Mouse (Mus musculus) forebrain, embryonic 16.5 days (tissue): Measurements from ENCODE around the gene Kctd7. TPM values are rescaled to one million over a fixed set of nuclear protein-coding genes. Genes with fewer than 3 reads are reported as not detected.

ENCODE experiments used
- ATAC-seq: fragments of 200-750 bp; cut with Nextera tagmentation; 2 replicates; pipeline ENCODE4 v1.8.0; 2017; ENCODE audit warnings: mild to moderate bottlenecking, moderate library complexity
- H3K27ac ChIP-seq: fragments of 300-500 bp; sonication (generic); 2 replicates; pipeline ENCODE4 v1.5.1; 2014; ENCODE audit warnings: low read length, control low read depth
- H3K27me3 ChIP-seq: fragments of 300-500 bp; sonication (generic); replicated peaks from 2 replicates; pipeline ENCODE4 v1.6.1; 2014; ENCODE audit warnings: low read length; ENCODE audit not compliant: control insufficient read depth, insufficient read depth
- H3K36me3 ChIP-seq: fragments of 300-500 bp; sonication (generic); 2 replicates; pipeline ENCODE4 v1.6.1; 2014; ENCODE audit not compliant: control insufficient read depth, insufficient read depth
- H3K4me1 ChIP-seq: fragments of 300-500 bp; sonication (generic); replicated peaks from 2 replicates; pipeline ENCODE4 v1.6.1; 2014; ENCODE audit warnings: low read length; ENCODE audit not compliant: control insufficient read depth, insufficient read depth
- H3K4me2 ChIP-seq: fragments of 300-500 bp; sonication (generic); 2 replicates; pipeline ENCODE4 v1.6.1; 2014; ENCODE audit warnings: mild to moderate bottlenecking, low read length, control low read depth
- H3K4me3 ChIP-seq: fragments of 300-500 bp; sonication (generic); replicated peaks from 2 replicates; pipeline ENCODE4 v1.5.1; 2014; ENCODE audit warnings: mild to moderate bottlenecking, low read length, control low read depth
- H3K9ac ChIP-seq: fragments of 300-500 bp; sonication (generic); replicated peaks from 2 replicates; pipeline ENCODE4 v1.6.1; 2014; ENCODE audit warnings: low read depth, low read length, control low read depth
- H3K9me3 ChIP-seq: fragments of 300-500 bp; sonication (generic); 2 replicates; pipeline ENCODE4 v1.6.1; 2016; ENCODE audit warnings: low read length; ENCODE audit not compliant: control insufficient read depth
- WGBS: fragments of 180-500 bp; shearing (Covaris S2); extraction: QIAGEN DNeasy Blood & Tissue Kit; methylation state at CpG from one replicate; pipeline ENCODE4 v1.1.7; 2014; 5-methylcytosine and 5-hydroxymethylcytosine counted together
- polyA plus RNA-seq: library from polyadenylated mRNA; unstranded; fragments of >200 nt; fragmentation: Nextera tagmentation; extraction: Ambion mirVana; gene quantifications from 2 replicates; pipeline ENCODE4 v1.2.1, GENCODE M21; 2015

Gene Kctd7
- polyA plus RNA-seq, 1 experiment from 2014 or later: 14.9 TPM

- Histone ChIP-seq H3K9ac (no peak overlapping the region), H3K4me3 (no peak overlapping the region), H3K4me2 (no peak overlapping the region), H3K36me3 (no peaks in the 10 kb centered on the region), H3K27ac (no peak overlapping the region), H3K4me1 (no peaks in the 10 kb centered on the region), H3K27me3 (no peaks in the 10 kb centered on the region), H3K9me3 (no peaks in the 10 kb centered on the region)
- ATAC-seq: no peak
- WGBS: 88% methylated on average over 6 of the region's 6 CpGs
Observed at GRCm38 (mm10) chr5:130181740-130182540, 37.3 kb downstream of the Kctd7 start.

GRCm38 (mm10) chr5:130182541-130182821, 37.8 kb downstream of the Kctd7 start:
- no peaks in the 10 kb centered on the region for H3K9me3 ChIP-seq
- no peak overlapping the region for H3K9ac ChIP-seq
- H3K36me3 ChIP-seq: no peaks in the 10 kb centered on the region
- no peak overlapping the region for H3K4me2 ChIP-seq
- peaks cover 3% of the 10 kb centered on the region; the same call in 1 of the 2 replicates for H3K4me1 ChIP-seq
- H3K4me3 ChIP-seq: no peak overlapping the region
- no peaks in the 10 kb centered on the region for H3K27me3 ChIP-seq
- WGBS: 92% methylated on average over 3 of the region's 3 CpGs
- no peak for ATAC-seq
- H3K27ac ChIP-seq: no peak overlapping the region

DNA sequence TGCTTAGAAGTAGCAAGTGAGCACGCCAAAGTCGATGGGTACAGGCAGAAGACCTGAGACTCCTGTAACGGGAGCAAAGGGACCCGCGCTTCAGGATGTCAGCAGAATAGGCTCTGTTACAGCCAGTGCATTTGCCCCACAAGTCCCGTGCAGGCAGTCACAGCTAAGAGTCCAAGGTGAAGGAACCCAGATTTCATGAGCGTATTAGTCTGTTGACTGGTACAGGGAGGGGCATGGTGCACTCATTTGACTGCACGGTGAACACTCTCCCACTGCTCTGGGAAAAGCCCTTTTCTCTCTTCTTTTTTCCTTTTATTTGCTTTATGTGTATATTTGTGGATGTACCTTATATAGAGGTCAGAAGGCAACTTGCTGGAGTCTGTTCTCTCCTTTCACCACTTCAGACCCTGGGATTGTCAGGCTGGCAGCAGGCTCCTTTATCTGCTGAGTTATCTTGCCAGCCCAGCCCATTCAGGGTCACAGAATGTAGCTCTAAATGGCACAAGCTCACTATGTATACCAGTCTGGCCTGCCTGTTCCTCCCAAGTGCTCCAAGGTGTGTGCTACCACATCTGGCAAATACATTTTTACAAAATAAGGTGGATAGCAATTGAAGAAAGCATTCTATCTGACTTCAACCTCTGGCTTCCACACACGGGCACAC, 39.7 kb downstream of the Kctd7 start:
- peaks cover 4% of the 10 kb centered on the region; the same call in 1 of the 2 replicates for H3K4me1 ChIP-seq
- H3K27ac ChIP-seq: no peak overlapping the region
- no peak overlapping the region for H3K9ac ChIP-seq
- WGBS: 92% methylated on average over 9 of the region's 9 CpGs
- no peaks in the 10 kb centered on the region for H3K27me3 ChIP-seq
- no peak for ATAC-seq
- H3K9me3 ChIP-seq: no peaks in the 10 kb centered on the region
- H3K4me2 ChIP-seq: no peak overlapping the region
- no peaks in the 10 kb centered on the region for H3K36me3 ChIP-seq
- no peak overlapping the region for H3K4me3 ChIP-seq

GRCm38 (mm10) chr5:130185312-130185711, 40.7 kb downstream of the Kctd7 start:
- H3K9ac ChIP-seq: no peak overlapping the region
- peaks cover 4% of the 10 kb centered on the region; the same call in 1 of the 2 replicates for H3K4me1 ChIP-seq
- no peak overlapping the region for H3K4me3 ChIP-seq
- H3K27me3 ChIP-seq: no peaks in the 10 kb centered on the region
- no peaks in the 10 kb centered on the region for H3K9me3 ChIP-seq
- H3K36me3 ChIP-seq: peaks cover 8% of the 10 kb centered on the region; the same call in 1 of the 2 replicates
- H3K27ac ChIP-seq: no peak overlapping the region
- ATAC-seq: no peak
- no peak overlapping the region for H3K4me2 ChIP-seq
- 87% methylated on average over 6 of the region's 6 CpGs for WGBS

- peaks cover 19% of the 10 kb centered on the region; the same call in 1 of the 2 replicates for H3K36me3 ChIP-seq
- H3K4me1 ChIP-seq: peaks cover 4% of the 10 kb centered on the region; the same call in 1 of the 2 replicates
- H3K27me3 ChIP-seq: no peaks in the 10 kb centered on the region
- H3K4me3 ChIP-seq: no peak overlapping the region
- no peak for ATAC-seq
- H3K27ac ChIP-seq: no peak overlapping the region
- no peaks in the 10 kb centered on the region for H3K9me3 ChIP-seq
- 36% methylated on average over 7 of the region's 7 CpGs for WGBS
- H3K9ac ChIP-seq: no peak overlapping the region
- no peak overlapping the region for H3K4me2 ChIP-seq
Observed at GRCm38 (mm10) chr5:130187383-130187782, 42.7 kb downstream of the Kctd7 start.

DNA sequence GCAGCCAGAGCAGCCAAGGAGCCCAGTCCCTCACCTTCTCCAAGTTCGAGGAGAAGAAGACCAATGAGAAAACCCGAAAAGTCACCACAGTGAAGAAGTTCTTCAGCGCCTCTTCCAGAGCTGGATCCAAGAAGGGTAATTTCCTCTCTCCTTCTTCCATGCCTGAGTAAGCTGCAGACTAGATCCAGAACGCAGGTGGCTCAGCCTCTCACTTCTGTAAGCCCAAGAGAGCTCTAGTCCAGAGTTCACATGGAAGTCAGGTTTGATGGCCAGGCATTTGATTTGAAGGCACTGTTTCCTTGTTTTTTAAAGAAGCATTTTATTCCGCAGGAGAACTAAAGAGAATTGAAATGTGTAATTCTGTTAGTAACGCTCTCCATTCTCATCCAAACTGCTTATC, 46.2 kb downstream of the Kctd7 start:
- Histone ChIP-seq H3K9me3 (no peaks in the 10 kb centered on the region), H3K36me3 (peaks cover 26% of the 10 kb centered on the region; the same call in 1 of the 2 replicates), H3K9ac (no peak overlapping the region), H3K27me3 (no peaks in the 10 kb centered on the region), H3K4me1 (peaks cover 4% of the 10 kb centered on the region; the same call in 1 of the 2 replicates), H3K27ac (no peak overlapping the region), H3K4me2 (no peak overlapping the region), H3K4me3 (no peak overlapping the region)
- 89% methylated on average over 6 of the region's 6 CpGs for WGBS
- no peak for ATAC-seq

DNA sequence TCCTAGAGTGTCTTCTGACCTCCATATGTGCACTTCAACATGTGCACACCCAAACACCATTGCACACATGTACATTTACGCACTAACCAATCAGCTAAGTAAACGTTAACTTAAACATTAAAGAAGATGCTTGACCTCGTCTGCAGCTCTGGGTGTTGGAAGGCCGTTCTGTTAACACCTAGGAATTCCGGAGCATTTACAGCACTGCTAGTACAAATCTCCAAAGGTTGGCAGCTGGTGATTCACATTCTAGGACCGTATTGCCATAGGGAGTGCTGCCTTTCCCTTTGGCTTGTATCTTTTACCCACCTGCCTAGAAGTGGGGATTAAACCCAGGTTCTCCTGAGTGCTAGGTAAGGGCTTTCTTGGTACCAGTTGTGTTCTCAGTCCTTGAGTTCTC, 47.2 kb downstream of the Kctd7 start:
- Histone ChIP-seq H3K27ac (no peak overlapping the region), H3K4me2 (no peak overlapping the region), H3K27me3 (no peaks in the 10 kb centered on the region), H3K9me3 (no peaks in the 10 kb centered on the region), H3K4me1 (peaks cover 4% of the 10 kb centered on the region; the same call in 1 of the 2 replicates), H3K4me3 (no peak overlapping the region), H3K9ac (no peak overlapping the region), H3K36me3 (peaks cover 26% of the 10 kb centered on the region; the same call in 1 of the 2 replicates)
- ATAC-seq: no peak
- 95% methylated on average over 6 of the region's 6 CpGs for WGBS

GRCm38 (mm10) chr5:130192356-130192944, 47.8 kb downstream of the Kctd7 start:
- H3K36me3 ChIP-seq: peaks cover 26% of the 10 kb centered on the region; the same call in 1 of the 2 replicates
- H3K27me3 ChIP-seq: no peaks in the 10 kb centered on the region
- H3K4me3 ChIP-seq: no peak overlapping the region
- H3K9me3 ChIP-seq: no peaks in the 10 kb centered on the region
- no peak overlapping the region for H3K27ac ChIP-seq
- no peak overlapping the region for H3K9ac ChIP-seq
- 80% methylated on average over 2 of the region's 2 CpGs for WGBS
- peaks cover under 1% of the 10 kb centered on the region; the same call in 1 of the 2 replicates for H3K4me1 ChIP-seq
- H3K4me2 ChIP-seq: no peak overlapping the region
- ATAC-seq: no peak

GRCm38 (mm10) chr5:130193760-130194159, 49.1 kb downstream of the Kctd7 start:
- Histone ChIP-seq H3K9me3 (no peaks in the 10 kb centered on the region), H3K36me3 (peaks cover 33% of the 10 kb centered on the region), H3K4me3 (no peak overlapping the region), H3K9ac (no peak overlapping the region), H3K4me1 (no peaks in the 10 kb centered on the region), H3K27ac (no peak overlapping the region), H3K4me2 (no peak overlapping the region), H3K27me3 (no peaks in the 10 kb centered on the region)
- WGBS: 90% methylated on average over 3 of the region's 3 CpGs
- ATAC-seq: no peak
